Mouse (Mus musculus) MEL (cell line): ENCODE measurements at regions not wholly inside any gene's neighbourhood (a gene's known extent, or its start where the extent isn't known, plus 50 kb on each side); places are given as distances from the start of the nearest gene placed in this dataset.

Source experiments
- DNase-seq: peaks from one replicate; pipeline ENCODE4 v3.0.0; 2011; ENCODE audit warnings: low read depth, low spot score
- H3K27ac ChIP-seq: 2 replicates; pipeline ENCODE4 v1.5.1; 2012; ENCODE audit warnings: low read depth, mild to moderate bottlenecking, control low read depth, low read length, moderate library complexity; ENCODE audit not compliant: control insufficient read depth
- H3K27me3 ChIP-seq, 2 experiments: fragments of 150-350 bp in 1 of 2; sonication (generic) in 1 of 2; 2 replicates each; pipeline ENCODE4 v1.6.1; 2012; ENCODE audit warnings: low read length in 2 of 2, mild to moderate bottlenecking in 2 of 2, improper control_type of control experiment in 1 of 2, moderate library complexity in 1 of 2; ENCODE audit not compliant: insufficient read depth in 2 of 2, control insufficient read depth in 1 of 2
- H3K36me3 ChIP-seq, 2 experiments: 2 replicates each; pipeline ENCODE4 v1.6.1; 2012 to 2014; ENCODE audit warnings: low read length in 2 of 2, improper control_type of control experiment in 1 of 2, inconsistent platforms in 1 of 2, mild to moderate bottlenecking in 1 of 2; ENCODE audit not compliant: insufficient read depth in 2 of 2, control insufficient read depth in 1 of 2
- H3K4me1 ChIP-seq, 2 experiments: fragments of 150-350 bp in 1 of 2; sonication (generic) in 1 of 2; 2 replicates each; pipeline ENCODE4 v1.6.1; 2012; ENCODE audit warnings: low read length in 2 of 2, improper control_type of control experiment in 1 of 2, mild to moderate bottlenecking in 1 of 2; ENCODE audit not compliant: insufficient read depth in 2 of 2, control insufficient read depth in 1 of 2
- H3K4me3 ChIP-seq, 2 experiments: fragments of 150-350 bp in 1 of 2; sonication (generic) in 1 of 2; 2 replicates each; pipeline ENCODE4 v1.5.1; 2012; ENCODE audit warnings: low read depth in 2 of 2, low read length in 2 of 2, mild to moderate bottlenecking in 2 of 2, moderate library complexity in 2 of 2, control low read depth in 1 of 2, improper control_type of control experiment in 1 of 2; ENCODE audit not compliant: control insufficient read depth in 1 of 2, insufficient read depth in 1 of 2
- H3K79me2 ChIP-seq: 2 replicates; pipeline ENCODE4 v1.6.1; 2012; ENCODE audit warnings: mild to moderate bottlenecking, low read length, moderate library complexity; ENCODE audit not compliant: control insufficient read depth, poor library complexity, insufficient read depth
- H3K9ac ChIP-seq: 2 replicates; pipeline ENCODE4 v1.6.1; 2012; ENCODE audit warnings: low read depth, mild to moderate bottlenecking, control low read depth, low read length, moderate library complexity; ENCODE audit not compliant: control insufficient read depth, poor library complexity, severe bottlenecking
- H3K9me3 ChIP-seq: fragments of 150-350 bp; sonication (generic); replicated peaks from 2 replicates; pipeline ENCODE4 v1.6.1; 2012; ENCODE audit warnings: mild to moderate bottlenecking, low read length, improper control_type of control experiment, moderate library complexity; ENCODE audit not compliant: insufficient read depth
- BHLHE40 ChIP-seq: IDR thresholded peaks from 2 replicates; pipeline ENCODE4 v1.6.1; 2012; ENCODE audit warnings: low read depth, mild to moderate bottlenecking, inconsistent platforms, low read length, improper control_type of control experiment, borderline replicate concordance
- CHD1 ChIP-seq: IDR thresholded peaks from 2 replicates; pipeline ENCODE4 v1.6.1; 2012; ENCODE audit warnings: low read depth, mild to moderate bottlenecking, inconsistent platforms, low read length, improper control_type of control experiment
- CHD2 ChIP-seq: IDR thresholded peaks from 2 replicates; pipeline ENCODE4 v1.6.1; 2011; ENCODE audit warnings: low read length, improper control_type of control experiment
- CTCF ChIP-seq, 3 experiments: IDR thresholded peaks in 2 of 3; conservative IDR thresholded peaks in 1 of 3; 2 replicates each; pipeline ENCODE4 v1.5.1; 2011 to 2012; ENCODE audit warnings: low read length in 3 of 3, low read depth in 2 of 3, mild to moderate bottlenecking in 2 of 3, improper control_type of control experiment in 1 of 3, inconsistent platforms in 1 of 3, mixed read lengths in 1 of 3, moderate library complexity in 1 of 3; ENCODE audit not compliant: control insufficient read depth in 1 of 3, insufficient read depth in 1 of 3, poor library complexity in 1 of 3, severe bottlenecking in 1 of 3
- E2F4 ChIP-seq: IDR thresholded peaks from 2 replicates; pipeline ENCODE4 v1.6.1; 2011; ENCODE audit warnings: low read depth, low read length, improper control_type of control experiment, borderline replicate concordance
- ELF1 ChIP-seq: IDR thresholded peaks from 2 replicates; pipeline ENCODE4 v1.6.1; 2014; ENCODE audit warnings: low read depth, mild to moderate bottlenecking, inconsistent platforms, low read length, improper control_type of control experiment, moderate library complexity
- EP300 ChIP-seq, 2 experiments: IDR thresholded peaks; 2 replicates each; pipeline ENCODE4 v1.6.1; 2011; ENCODE audit warnings: improper control_type of control experiment in 2 of 2, low read length in 2 of 2, low read depth in 1 of 2, mild to moderate bottlenecking in 1 of 2
- GABPA ChIP-seq: IDR thresholded peaks from 2 replicates; pipeline ENCODE4 v1.6.1; 2012; ENCODE audit warnings: low read depth, mild to moderate bottlenecking, inconsistent platforms, low read length, improper control_type of control experiment, moderate library complexity
- GATA1 ChIP-seq: IDR thresholded peaks from 2 replicates; pipeline ENCODE4 v1.6.1; 2011; ENCODE audit warnings: low read depth, low read length, improper control_type of control experiment
- HCFC1 ChIP-seq: IDR thresholded peaks from 2 replicates; pipeline ENCODE4 v1.6.1; 2012; ENCODE audit warnings: low read depth, mild to moderate bottlenecking, inconsistent platforms, low read length, improper control_type of control experiment, moderate library complexity
- JUND ChIP-seq: IDR thresholded peaks from 2 replicates; pipeline ENCODE4 v1.6.1; 2011; ENCODE audit warnings: low read depth, mild to moderate bottlenecking, improper control_type of control experiment, low read length
- KAT2A ChIP-seq: conservative IDR thresholded peaks from 2 replicates; pipeline ENCODE4 v1.6.1; 2012; ENCODE audit warnings: low read depth, low read length, improper control_type of control experiment, inconsistent platforms
- MAX ChIP-seq: IDR thresholded peaks from 2 replicates; pipeline ENCODE4 v1.6.1; 2011; ENCODE audit warnings: low read length, improper control_type of control experiment
- MAZ ChIP-seq: IDR thresholded peaks from 2 replicates; pipeline ENCODE4 v1.6.1; 2012; ENCODE audit warnings: low read depth, mild to moderate bottlenecking, inconsistent platforms, low read length, improper control_type of control experiment
- MXI1 ChIP-seq: IDR thresholded peaks from 2 replicates; pipeline ENCODE4 v1.6.1; 2011; ENCODE audit warnings: mild to moderate bottlenecking, low read depth, low read length, improper control_type of control experiment
- MYB ChIP-seq: IDR thresholded peaks from 2 replicates; pipeline ENCODE4 v1.6.1; 2011; ENCODE audit warnings: mild to moderate bottlenecking, low read depth, low read length, improper control_type of control experiment
- MYC ChIP-seq: IDR thresholded peaks from 2 replicates; pipeline ENCODE4 v1.6.1; 2011; ENCODE audit warnings: low read depth, mild to moderate bottlenecking, low read length, improper control_type of control experiment, moderate library complexity
- NELFE ChIP-seq: IDR thresholded peaks from 2 replicates; pipeline ENCODE4 v1.6.1; 2011; ENCODE audit warnings: low read depth, low read length, improper control_type of control experiment
- NRF1 ChIP-seq: IDR thresholded peaks from 2 replicates; pipeline ENCODE4 v1.6.1; 2014; ENCODE audit warnings: low read depth, mild to moderate bottlenecking, inconsistent platforms, low read length, improper control_type of control experiment, moderate library complexity; ENCODE audit not compliant: poor library complexity, insufficient read depth, severe bottlenecking
- POLR2AphosphoS2 ChIP-seq: IDR thresholded peaks from 2 replicates; pipeline ENCODE4 v1.6.1; 2011; ENCODE audit warnings: low read length, improper control_type of control experiment
- RAD21 ChIP-seq: IDR thresholded peaks from 2 replicates; pipeline ENCODE4 v1.6.1; 2011; ENCODE audit warnings: mild to moderate bottlenecking, low read depth, low read length, improper control_type of control experiment
- RCOR1 ChIP-seq: IDR thresholded peaks from 2 replicates; pipeline ENCODE4 v1.6.1; 2012; ENCODE audit warnings: low read depth, mild to moderate bottlenecking, inconsistent platforms, low read length, improper control_type of control experiment
- SIN3A ChIP-seq: IDR thresholded peaks from 2 replicates; pipeline ENCODE4 v1.6.1; 2012; ENCODE audit warnings: low read length, improper control_type of control experiment, inconsistent platforms
- SMC3 ChIP-seq: IDR thresholded peaks from 2 replicates; pipeline ENCODE4 v1.6.1; 2011; ENCODE audit warnings: low read depth, low read length, improper control_type of control experiment
- TAL1 ChIP-seq: IDR thresholded peaks from 2 replicates; pipeline ENCODE4 v1.6.1; 2012; ENCODE audit warnings: mild to moderate bottlenecking, inconsistent platforms, low read length, moderate library complexity, mixed read lengths
- TBP ChIP-seq: IDR thresholded peaks from 2 replicates; pipeline ENCODE4 v1.8.0; 2011; ENCODE audit warnings: low read depth, low read length, improper control_type of control experiment
- TCF12 ChIP-seq: IDR thresholded peaks from 2 replicates; pipeline ENCODE4 v1.6.1; 2014; ENCODE audit warnings: low read depth, mild to moderate bottlenecking, inconsistent platforms, low read length, improper control_type of control experiment, moderate library complexity
- UBTF ChIP-seq: IDR thresholded peaks from 2 replicates; pipeline ENCODE4 v1.6.1; 2012; ENCODE audit warnings: low read depth, mild to moderate bottlenecking, inconsistent platforms, low read length, improper control_type of control experiment, moderate library complexity, borderline replicate concordance; ENCODE audit not compliant: insufficient read depth
- ZKSCAN1 ChIP-seq: IDR thresholded peaks from 2 replicates; pipeline ENCODE4 v1.6.1; 2012; ENCODE audit warnings: low read depth, mild to moderate bottlenecking, inconsistent platforms, low read length, improper control_type of control experiment, moderate library complexity
- ZMIZ1 ChIP-seq: IDR thresholded peaks from 2 replicates; pipeline ENCODE4 v1.6.1; 2012; ENCODE audit warnings: low read depth, mild to moderate bottlenecking, inconsistent platforms, low read length, improper control_type of control experiment, moderate library complexity
- ZNF384 ChIP-seq: IDR thresholded peaks from 2 replicates; pipeline ENCODE4 v1.6.1; 2012; ENCODE audit warnings: low read depth, mild to moderate bottlenecking, inconsistent platforms, low read length, improper control_type of control experiment

- DNase-seq: peak; percentile 65
- Histone ChIP-seq H3K27ac (peak overlapping the region; percentile 88), H3K79me2 (no peaks in the 10 kb centered on the region), H3K36me3 (peaks cover 0 to 12% of the 10 kb centered on the region in 2 experiments; a peak in 2 of 4 replicates), H3K9me3 (no peaks in the 10 kb centered on the region), H3K4me1 (peaks cover 9% of the 10 kb centered on the region in 2 experiments), H3K4me3 (peak overlapping the region; percentile 51 to 61), H3K9ac (peak overlapping the region; percentile 64), H3K27me3 (no peaks in the 10 kb centered on the region)
- TF ChIP-seq ZKSCAN1 (no peak), MAX (no peak), ELF1 (0 out of 2 replicates have a peak, but pooled peaks have one; percentile 1), MYB (no peak), CTCF (IDR thresholded peaks at IDR 0.05 in 2 of 3, conservative IDR thresholded peaks at IDR 0.05 in 1 of 3; ENCODE audit: control insufficient read depth in 1 of 3, insufficient read depth in 1 of 3, low read depth in 2 of 3, low read length in 3 of 3, poor library complexity in 1 of 3, severe bottlenecking in 1 of 3) (no peak), MAZ (no peak)
Observed at GRCm38 (mm10) chr19:21105004-21105403, 151.0 kb upstream of the Tmc1 start.

GRCm38 (mm10) chr19:21104462-21104936 is 150.5 kb upstream of the Tmc1 start:
- no peaks in the 10 kb centered on the region for H3K9me3 ChIP-seq
- H3K9ac ChIP-seq: peak overlapping the region; percentile 64
- H3K4me1 ChIP-seq: peaks cover 9% of the 10 kb centered on the region in 2 experiments
- H3K4me3 ChIP-seq: peak overlapping the region; percentile 51 to 61
- no peaks in the 10 kb centered on the region for H3K79me2 ChIP-seq
- DNase-seq: peak; percentile 95
- no peaks in the 10 kb centered on the region for H3K27me3 ChIP-seq
- peak overlapping the region; percentile 88 for H3K27ac ChIP-seq
- H3K36me3 ChIP-seq: peaks cover 0 to 14% of the 10 kb centered on the region in 2 experiments; a peak in 2 of 4 replicates
- TF ChIP-seq BHLHE40 (peak; percentile 93), KAT2A (no peak; the same call in 1 of the 2 replicates), ELF1 (peak; percentile 68), MAX (peak; percentile 90), UBTF (no peak), CHD2 (peak; percentile 15; the same call in 1 of the 2 replicates), JUND (no peak), E2F4 (no peak), CHD1 (peak; percentile 45; the same call in 1 of the 2 replicates), TCF12 (no peak; the same call in 1 of the 2 replicates), EP300 (IDR thresholded peaks at IDR 0.05; ENCODE audit: low read depth in 1 of 2, low read length in 2 of 2) (peak; percentile 52 to 60; a peak in 3 of 4 replicates), RAD21 (no peak), SIN3A (peak; percentile 86), RCOR1 (peak; percentile 59), GATA1 (peak; percentile 56), POLR2AphosphoS2 (peak; percentile 58; the same call in 1 of the 2 replicates), MYC (peak; percentile 47; the same call in 1 of the 2 replicates), ZMIZ1 (0 out of 2 replicates have a peak, but pooled peaks have one; percentile 76), HCFC1 (peak; percentile 52; the same call in 1 of the 2 replicates), ZNF384 (no peak), NRF1 (0 out of 2 replicates have a peak, but pooled peaks have one; percentile 24), NELFE (peak; percentile 56), GABPA (no peak), MXI1 (peak; percentile 79; the same call in 1 of the 2 replicates), TAL1 (peak; percentile 43; the same call in 1 of the 2 replicates), ZKSCAN1 (no peak), SMC3 (no peak), TBP (peak; percentile 68; the same call in 1 of the 2 replicates)
